8 mouse cellular contexts compared by ENCODE assay signal in genomic region chr19:28677728-28678438, GRCm38 (mm10). TPM values are rescaled to one million over a fixed set of nuclear protein-coding genes. Genes with fewer than 3 reads are reported as not detected.
DNase-seq lines count a peak whose midpoint lies in the region; ATAC-seq lines count a peak whose summit lies in the region.

No protein-coding gene starts in this region.

- H3K9me3 ChIP-seq in forebrain, embryonic 16.5 days (ENCODE audit: control insufficient read depth, low read length): no peaks in the 10 kb centered on the region
- H3K9me3 ChIP-seq in hindbrain, embryonic 12.5 days (replicated peaks): no peaks in the 10 kb centered on the region
- no peaks in the 10 kb centered on the region for H3K9me3 ChIP-seq in midbrain, embryonic 16.5 days (replicated peaks; ENCODE audit: control insufficient read depth, low read length, poor library complexity, severe bottlenecking)

- H3K4me1 ChIP-seq in forebrain, embryonic 16.5 days (replicated peaks; ENCODE audit: control insufficient read depth, insufficient read depth, low read length): peaks cover 30% of the 10 kb centered on the region
- H3K4me1 ChIP-seq in hindbrain, embryonic 12.5 days: peaks cover 32% of the 10 kb centered on the region
- H3K4me1 ChIP-seq in midbrain, embryonic 16.5 days (ENCODE audit: control insufficient read depth, insufficient read depth, low read length): peaks cover 18% of the 10 kb centered on the region

- peaks cover 20% of the 10 kb centered on the region for H3K27me3 ChIP-seq in forebrain, embryonic 16.5 days (replicated peaks; ENCODE audit: control insufficient read depth, insufficient read depth, low read length)
- H3K27me3 ChIP-seq in hindbrain, embryonic 12.5 days: peaks cover 43% of the 10 kb centered on the region
- H3K27me3 ChIP-seq in midbrain, embryonic 16.5 days (ENCODE audit: control insufficient read depth, insufficient read depth, low read depth, low read length): peaks cover 13% of the 10 kb centered on the region

- H3K4me2 ChIP-seq in forebrain, embryonic 16.5 days (ENCODE audit: low read length): peak overlapping the region; percentile 100
- peak overlapping the region; percentile 99 for H3K4me2 ChIP-seq in hindbrain, embryonic 12.5 days (replicated peaks)
- H3K4me2 ChIP-seq in midbrain, embryonic 16.5 days (ENCODE audit: low read length): peak overlapping the region; percentile 96

- H3K4me3 ChIP-seq in forebrain, embryonic 16.5 days (replicated peaks; ENCODE audit: low read length): peak overlapping the region; percentile 62
- peak overlapping the region; percentile 51 for H3K4me3 ChIP-seq in hindbrain, embryonic 12.5 days
- peak overlapping the region; percentile 55 for H3K4me3 ChIP-seq in midbrain, embryonic 16.5 days (ENCODE audit: low read depth, low read length)

- peak overlapping the region; percentile 33 for H3K9ac ChIP-seq in forebrain, embryonic 16.5 days (replicated peaks; ENCODE audit: low read depth, low read length)
- H3K9ac ChIP-seq in hindbrain, embryonic 12.5 days: peak overlapping the region; percentile 32
- peak overlapping the region; percentile 47 for H3K9ac ChIP-seq in midbrain, embryonic 16.5 days (ENCODE audit: low read depth, low read length)

- WGBS in forebrain, embryonic 16.5 days: under 1% methylated on average over 27 of the region's 32 CpGs
- WGBS in hindbrain, embryonic 12.5 days: 0% methylated on average over 32 of the region's 32 CpGs
- WGBS in midbrain, embryonic 16.5 days: under 1% methylated on average over 32 of the region's 32 CpGs

- H3K27ac ChIP-seq in forebrain, embryonic 16.5 days (ENCODE audit: low read length): no peak overlapping the region
- no peak overlapping the region for H3K27ac ChIP-seq in hindbrain, embryonic 12.5 days
- no peak overlapping the region for H3K27ac ChIP-seq in midbrain, embryonic 16.5 days (ENCODE audit: low read length)

- ATAC-seq in forebrain, embryonic 16.5 days: 0 out of 2 replicates have a peak, but pooled peaks have one; percentile 21
- 0 out of 2 replicates have a peak, but pooled peaks have one; percentile 33 for ATAC-seq in hindbrain, embryonic 12.5 days (ENCODE audit: low FRiP score)
- ATAC-seq in midbrain, embryonic 16.5 days: no peak
- no peak for ATAC-seq in megakaryocyte-erythroid progenitor cell, adult 5-6 weeks (replicated peaks; ENCODE audit: low FRiP score, low TSS enrichment, poor library complexity, severe bottlenecking)

- DNase-seq in CD4-positive helper T cell, adult 2 months (ENCODE audit: low read depth, low spot score): peak; percentile 57
- DNase-seq in adrenal gland, adult (ENCODE audit: inconsistent age in 2 of 2, low spot score in 1 of 2): peak; percentile 74 to 92
- peak; percentile 17 for DNase-seq in liver
- peak; percentile 44 to 59 for DNase-seq in thymus, postnatal 10 days (ENCODE audit: low spot score in 2 of 2)

- no peaks in the 10 kb centered on the region for H3K36me3 ChIP-seq in forebrain, embryonic 16.5 days (ENCODE audit: control insufficient read depth, insufficient read depth)
- no peaks in the 10 kb centered on the region for H3K36me3 ChIP-seq in hindbrain, embryonic 12.5 days
- no peaks in the 10 kb centered on the region for H3K36me3 ChIP-seq in midbrain, embryonic 16.5 days (ENCODE audit: control insufficient read depth, insufficient read depth, low read length)

RNA-seq across cellular contexts. Expression of gene Glis3, which starts 2.0 kb away (rescaled TPM):
- 0.32 and 1.4 TPM in 2 replicates for polyA plus RNA-seq in forebrain, embryonic 16.5 days (2015; fragmentation: Nextera tagmentation; extraction: Ambion mirVana)
- polyA plus RNA-seq in hindbrain, embryonic 12.5 days (2016; fragmentation: Nextera tagmentation; extraction: Ambion mirVana): 2.6 and 2.7 TPM in 2 replicates
- polyA plus RNA-seq in midbrain, embryonic 16.5 days (2015; fragmentation: Nextera tagmentation; extraction: Ambion mirVana): 2.5 and 2.7 TPM in 2 replicates
- total RNA-seq in megakaryocyte-erythroid progenitor cell, adult 5-6 weeks (2014; fragmentation: Nextera tagmentation): 0.37 TPM in 1 of 2 replicates, not detected in the other
- total RNA-seq in megakaryocyte-erythroid progenitor cell, adult 5-6 weeks (2017): 0.80 TPM in 1 of 2 replicates, not detected in the other

Comparison
In these comparisons a context has a peak if more than half of its experiments do, and no peak if none do; other contexts are left out.
1. DNase-seq: peak in every context shown above with its lines; median percentile 83 in adrenal gland, adult; 57 in CD4-positive helper T cell, adult 2 months; 52 in thymus, postnatal 10 days; 17 in liver.
2. ATAC-seq: peak in forebrain, embryonic 16.5 days (single experiment) and hindbrain, embryonic 12.5 days (single experiment); none in midbrain, embryonic 16.5 days (single experiment) and megakaryocyte-erythroid progenitor cell, adult 5-6 weeks (single experiment).
3. Peak in every context shown above with its lines, with median percentiles within 50 percentile points of each other: H3K4me2 ChIP-seq, H3K4me3 ChIP-seq and H3K9ac ChIP-seq.